Mouse (Mus musculus): ENCODE measurements around the gene Pdzph1.

Pdzph1 gene

GRCm38 (mm10) chr17:58991275-58991674 lies at the start of gene Pdzph1:
Gene Pdzph1, minus strand, starts transcription at chr17:58991375.
- DNase-seq: no peak

- no peak for DNase-seq
Measured at GRCm38 (mm10) chr17:59039754-59040153, 48.6 kb upstream of the Pdzph1 start.

- no peak for DNase-seq
Measured at GRCm38 (mm10) chr17:59033445-59033844, 42.3 kb upstream of the Pdzph1 start.

- no peak for DNase-seq
Measured at GRCm38 (mm10) chr17:59026336-59026735, 35.2 kb upstream of the Pdzph1 start.

- no peak for DNase-seq
Measured at GRCm38 (mm10) chr17:59024502-59024901, 33.3 kb upstream of the Pdzph1 start.

GRCm38 (mm10) chr17:59023971-59024370 lies 32.8 kb upstream of the Pdzph1 start:
- no peak for DNase-seq

- DNase-seq: no peak
Measured at GRCm38 (mm10) chr17:59018666-59019065, 27.5 kb upstream of the Pdzph1 start.

- peak; percentile 51 to 52 for DNase-seq
Measured at GRCm38 (mm10) chr17:59013091-59013459, 21.9 kb upstream of the Pdzph1 start, which contains the start of gene Nudt12. Gene Nudt12, minus strand, starts transcription at chr17:59013372.

- peak in 1 of 2 experiments; percentile 1 for DNase-seq
Measured at GRCm38 (mm10) chr17:59012421-59013090, 21.4 kb upstream of the Pdzph1 start.

- DNase-seq: no peak
Measured at GRCm38 (mm10) chr17:59011546-59012307, 20.6 kb upstream of the Pdzph1 start.

GRCm38 (mm10) chr17:58973237-58973636 lies 17.9 kb downstream of the Pdzph1 start:
- no peak for DNase-seq

- no peak for DNase-seq
Measured at GRCm38 (mm10) chr17:58959905-58960304, 31.3 kb downstream of the Pdzph1 start.

GRCm38 (mm10) chr17:58957055-58957454 lies 34.1 kb downstream of the Pdzph1 start:
- no peak for DNase-seq

- DNase-seq: no peak
Measured at GRCm38 (mm10) chr17:58943015-58943822, 48.0 kb downstream of the Pdzph1 start.

GRCm38 (mm10) chr17:58938598-58938997 lies 52.6 kb downstream of the Pdzph1 start:
- no peak for DNase-seq

- no peak for DNase-seq
Measured at GRCm38 (mm10) chr17:58937533-58937932, 53.6 kb downstream of the Pdzph1 start.

- no peak for DNase-seq
Measured at GRCm38 (mm10) chr17:58932983-58933280, 58.2 kb downstream of the Pdzph1 start.

GRCm38 (mm10) chr17:58932279-58932982 lies 58.7 kb downstream of the Pdzph1 start:
- no peak for DNase-seq

- no peak for DNase-seq
Measured at GRCm38 (mm10) chr17:58924754-58925546, 66.2 kb downstream of the Pdzph1 start.

- DNase-seq: no peak
Measured at GRCm38 (mm10) chr17:58923901-58924476, 67.2 kb downstream of the Pdzph1 start.

GRCm38 (mm10) chr17:58923316-58923866 lies 67.8 kb downstream of the Pdzph1 start:
- DNase-seq: no peak

Measured in B cell, adult 2 months (primary cell).